Mouse (Mus musculus): ENCODE data around the gene Ldlrad3. TPM values are rescaled to one million over a fixed set of nuclear protein-coding genes. Genes with fewer than 3 reads are reported as not detected.

The Ldlrad3 gene
- polyA plus RNA-seq, 1 experiment from 2014 or later, result 18.1 TPM

GRCm38 (mm10) chr2:102128500-102129030 lies 57.6 kb downstream of the Ldlrad3 start:
- Histone ChIP-seq H3K4me3 (ENCODE audit: low read depth, low read length) (no peak overlapping the region), H3K9me3 (replicated peaks; ENCODE audit: control insufficient read depth, low read length) (no peaks in the 10 kb centered on the region), H3K9ac (ENCODE audit: low read length) (no peak overlapping the region), H3K4me2 (ENCODE audit: low read length) (no peak overlapping the region), H3K27me3 (replicated peaks; ENCODE audit: control insufficient read depth, insufficient read depth, low read length) (no peaks in the 10 kb centered on the region), H3K36me3 (ENCODE audit: control insufficient read depth, insufficient read depth, low read length) (no peaks in the 10 kb centered on the region), H3K4me1 (ENCODE audit: control insufficient read depth, insufficient read depth, low read length) (peaks cover 30% of the 10 kb centered on the region), H3K27ac (ENCODE audit: low read depth, low read length) (0 out of 2 replicates have a peak overlapping the region, but pooled peaks have one; percentile 50)
- 25% methylated on average over 14 of the region's 14 CpGs for WGBS
- DNase-seq (ENCODE audit: low spot score) (peak; percentile 71), ATAC-seq (peak; percentile 71)

GRCm38 (mm10) chr2:102127791-102128387 lies 58.3 kb downstream of the Ldlrad3 start:
- peaks cover 25% of the 10 kb centered on the region for H3K4me1 ChIP-seq (ENCODE audit: control insufficient read depth, insufficient read depth, low read length)
- peak overlapping the region; percentile 11; the same call in 1 of the 2 replicates for H3K27ac ChIP-seq (ENCODE audit: low read depth, low read length)
- no peaks in the 10 kb centered on the region for H3K9me3 ChIP-seq (replicated peaks; ENCODE audit: control insufficient read depth, low read length)
- H3K4me2 ChIP-seq (ENCODE audit: low read length), result no peak overlapping the region
- ATAC-seq (no peak), DNase-seq (ENCODE audit: low spot score) (no peak)
- no peak overlapping the region for H3K9ac ChIP-seq (ENCODE audit: low read length)
- H3K36me3 ChIP-seq (ENCODE audit: control insufficient read depth, insufficient read depth, low read length), result no peaks in the 10 kb centered on the region
- H3K27me3 ChIP-seq (replicated peaks; ENCODE audit: control insufficient read depth, insufficient read depth, low read length), result no peaks in the 10 kb centered on the region
- WGBS, result 81% methylated on average over 8 of the region's 8 CpGs
- H3K4me3 ChIP-seq (ENCODE audit: low read depth, low read length), result no peak overlapping the region

GRCm38 (mm10) chr2:102127221-102127620 lies 59.0 kb downstream of the Ldlrad3 start:
- no peaks in the 10 kb centered on the region for H3K9me3 ChIP-seq (replicated peaks; ENCODE audit: control insufficient read depth, low read length)
- no peaks in the 10 kb centered on the region for H3K27me3 ChIP-seq (replicated peaks; ENCODE audit: control insufficient read depth, insufficient read depth, low read length)
- peaks cover 25% of the 10 kb centered on the region for H3K4me1 ChIP-seq (ENCODE audit: control insufficient read depth, insufficient read depth, low read length)
- H3K4me2 ChIP-seq (ENCODE audit: low read length), result no peak overlapping the region
- ATAC-seq, result no peak
- DNase-seq (ENCODE audit: low spot score), result no peak
- H3K9ac ChIP-seq (ENCODE audit: low read length), result no peak overlapping the region
- no peaks in the 10 kb centered on the region for H3K36me3 ChIP-seq (ENCODE audit: control insufficient read depth, insufficient read depth, low read length)
- H3K4me3 ChIP-seq (ENCODE audit: low read depth, low read length), result no peak overlapping the region
- H3K27ac ChIP-seq (ENCODE audit: low read depth, low read length), result no peak overlapping the region
- 81% methylated on average over 9 of the region's 9 CpGs for WGBS

- Histone ChIP-seq H3K4me2 (ENCODE audit: low read length) (no peak overlapping the region), H3K4me3 (ENCODE audit: low read depth, low read length) (no peak overlapping the region), H3K9ac (ENCODE audit: low read length) (no peak overlapping the region), H3K9me3 (replicated peaks; ENCODE audit: control insufficient read depth, low read length) (no peaks in the 10 kb centered on the region), H3K27ac (ENCODE audit: low read depth, low read length) (no peak overlapping the region), H3K36me3 (ENCODE audit: control insufficient read depth, insufficient read depth, low read length) (no peaks in the 10 kb centered on the region), H3K4me1 (ENCODE audit: control insufficient read depth, insufficient read depth, low read length) (peaks cover 35% of the 10 kb centered on the region), H3K27me3 (replicated peaks; ENCODE audit: control insufficient read depth, insufficient read depth, low read length) (no peaks in the 10 kb centered on the region)
- 76% methylated on average over 7 of the region's 7 CpGs for WGBS
- DNase-seq (ENCODE audit: low spot score), result no peak
- no peak for ATAC-seq
Observed at GRCm38 (mm10) chr2:102126076-102126475, 60.1 kb downstream of the Ldlrad3 start.

- WGBS, result 66% methylated on average over 4 of the region's 4 CpGs
- DNase-seq (ENCODE audit: low spot score) (no peak), ATAC-seq (no peak)
- H3K27ac ChIP-seq (ENCODE audit: low read depth, low read length), result no peak overlapping the region
- no peak overlapping the region for H3K9ac ChIP-seq (ENCODE audit: low read length)
- H3K36me3 ChIP-seq (ENCODE audit: control insufficient read depth, insufficient read depth, low read length), result no peaks in the 10 kb centered on the region
- H3K4me3 ChIP-seq (ENCODE audit: low read depth, low read length), result no peak overlapping the region
- no peak overlapping the region for H3K4me2 ChIP-seq (ENCODE audit: low read length)
- peaks cover 35% of the 10 kb centered on the region for H3K4me1 ChIP-seq (ENCODE audit: control insufficient read depth, insufficient read depth, low read length)
- H3K9me3 ChIP-seq (replicated peaks; ENCODE audit: control insufficient read depth, low read length), result no peaks in the 10 kb centered on the region
- no peaks in the 10 kb centered on the region for H3K27me3 ChIP-seq (replicated peaks; ENCODE audit: control insufficient read depth, insufficient read depth, low read length)
Observed at GRCm38 (mm10) chr2:102125042-102125441, 61.1 kb downstream of the Ldlrad3 start.

GRCm38 (mm10) chr2:102122146-102122515 lies 64.1 kb downstream of the Ldlrad3 start:
- DNase-seq (ENCODE audit: low spot score) (no peak), ATAC-seq (no peak)
- Histone ChIP-seq H3K4me1 (ENCODE audit: control insufficient read depth, insufficient read depth, low read length) (peaks cover 30% of the 10 kb centered on the region), H3K9ac (ENCODE audit: low read length) (no peak overlapping the region), H3K27ac (ENCODE audit: low read depth, low read length) (no peak overlapping the region), H3K9me3 (replicated peaks; ENCODE audit: control insufficient read depth, low read length) (no peaks in the 10 kb centered on the region), H3K27me3 (replicated peaks; ENCODE audit: control insufficient read depth, insufficient read depth, low read length) (no peaks in the 10 kb centered on the region), H3K4me2 (ENCODE audit: low read length) (no peak overlapping the region), H3K4me3 (ENCODE audit: low read depth, low read length) (no peak overlapping the region), H3K36me3 (ENCODE audit: control insufficient read depth, insufficient read depth, low read length) (no peaks in the 10 kb centered on the region)
- 31% methylated on average over 1 of the region's 1 CpGs for WGBS

- no peak overlapping the region for H3K4me2 ChIP-seq (ENCODE audit: low read length)
- WGBS, result 53% methylated on average over 4 of the region's 4 CpGs
- H3K9me3 ChIP-seq (replicated peaks; ENCODE audit: control insufficient read depth, low read length), result no peaks in the 10 kb centered on the region
- peak; percentile 40; the same call in 1 of the 2 replicates for ATAC-seq
- no peaks in the 10 kb centered on the region for H3K36me3 ChIP-seq (ENCODE audit: control insufficient read depth, insufficient read depth, low read length)
- peaks cover 32% of the 10 kb centered on the region for H3K4me1 ChIP-seq (ENCODE audit: control insufficient read depth, insufficient read depth, low read length)
- H3K27me3 ChIP-seq (replicated peaks; ENCODE audit: control insufficient read depth, insufficient read depth, low read length), result no peaks in the 10 kb centered on the region
- peak; percentile 54 for DNase-seq (ENCODE audit: low spot score)
- H3K4me3 ChIP-seq (ENCODE audit: low read depth, low read length), result no peak overlapping the region
- H3K9ac ChIP-seq (ENCODE audit: low read length), result no peak overlapping the region
- H3K27ac ChIP-seq (ENCODE audit: low read depth, low read length), result no peak overlapping the region; the same call in 1 of the 2 replicates
Observed at GRCm38 (mm10) chr2:102121440-102122145, 64.6 kb downstream of the Ldlrad3 start.

GRCm38 (mm10) chr2:102119751-102120505 lies 66.3 kb downstream of the Ldlrad3 start:
- ATAC-seq (no peak), DNase-seq (ENCODE audit: low spot score) (no peak)
- WGBS, result 61% methylated on average over 12 of the region's 12 CpGs
- H3K4me2 ChIP-seq (ENCODE audit: low read length), result no peak overlapping the region
- no peaks in the 10 kb centered on the region for H3K27me3 ChIP-seq (replicated peaks; ENCODE audit: control insufficient read depth, insufficient read depth, low read length)
- no peak overlapping the region for H3K27ac ChIP-seq (ENCODE audit: low read depth, low read length)
- H3K9ac ChIP-seq (ENCODE audit: low read length), result no peak overlapping the region
- H3K9me3 ChIP-seq (replicated peaks; ENCODE audit: control insufficient read depth, low read length), result no peaks in the 10 kb centered on the region
- no peak overlapping the region for H3K4me3 ChIP-seq (ENCODE audit: low read depth, low read length)
- peaks cover 34% of the 10 kb centered on the region for H3K4me1 ChIP-seq (ENCODE audit: control insufficient read depth, insufficient read depth, low read length)
- H3K36me3 ChIP-seq (ENCODE audit: control insufficient read depth, insufficient read depth, low read length), result no peaks in the 10 kb centered on the region
